Mouse (Mus musculus) embryonic facial prominence, embryonic 11.5 days (tissue): ENCODE measurements around the gene Tcerg1l. TPM values are rescaled to one million over a fixed set of nuclear protein-coding genes. Genes with fewer than 3 reads are reported as not detected.

Experiments used
- ATAC-seq: fragments of 200-750 bp; cut with Nextera tagmentation; replicated peaks from 2 replicates; pipeline ENCODE4 v1.8.0; 2017; ENCODE audit warnings: low read depth; ENCODE audit not compliant: insufficient number of reproducible peaks, low FRiP score, low TSS enrichment
- DNase-seq: peaks from one replicate; pipeline ENCODE4 v3.0.0-alpha.2; 2015; ENCODE audit warnings: low spot score
- H3K27ac ChIP-seq: fragments of 300-500 bp; sonication (generic); replicated peaks from 2 replicates; pipeline ENCODE4 v1.5.1; 2014; ENCODE audit warnings: mild to moderate bottlenecking, low read depth, low read length, control low read depth
- H3K27me3 ChIP-seq: fragments of 300-500 bp; sonication (generic); 2 replicates; pipeline ENCODE4 v1.6.1; 2014; ENCODE audit warnings: mild to moderate bottlenecking, low read length, moderate library complexity, mixed read lengths; ENCODE audit not compliant: control insufficient read depth, insufficient read depth
- H3K36me3 ChIP-seq: fragments of 300-500 bp; sonication (generic); replicated peaks from 2 replicates; pipeline ENCODE4 v1.6.1; 2014; ENCODE audit warnings: low read depth, mild to moderate bottlenecking, low read length, moderate library complexity, mixed read lengths; ENCODE audit not compliant: control insufficient read depth, insufficient read depth
- H3K4me1 ChIP-seq: fragments of 300-500 bp; sonication (generic); 2 replicates; pipeline ENCODE4 v1.6.1; 2014; ENCODE audit warnings: low read length, mixed read lengths; ENCODE audit not compliant: control insufficient read depth, insufficient read depth
- H3K4me2 ChIP-seq: fragments of 300-500 bp; sonication (generic); 2 replicates; pipeline ENCODE4 v1.6.1; 2014; ENCODE audit warnings: low read depth, mild to moderate bottlenecking, control low read depth, low read length, moderate library complexity
- H3K4me3 ChIP-seq: fragments of 300-500 bp; sonication (generic); 2 replicates; pipeline ENCODE4 v1.5.1; 2014; ENCODE audit warnings: low read depth, low read length, control low read depth
- H3K9ac ChIP-seq: fragments of 300-500 bp; sonication (generic); replicated peaks from 2 replicates; pipeline ENCODE4 v1.6.1; 2014; ENCODE audit warnings: mild to moderate bottlenecking, control low read depth, low read length
- H3K9me3 ChIP-seq: fragments of 300-500 bp; sonication (generic); replicated peaks from 2 replicates; pipeline ENCODE4 v1.6.1; 2016; ENCODE audit warnings: mild to moderate bottlenecking, low read length, inconsistent platforms, mixed read lengths; ENCODE audit not compliant: control insufficient read depth
- WGBS: fragments of 180-500 bp; shearing (Covaris S2); extraction: QIAGEN DNeasy Blood & Tissue Kit; methylation state at CpG from one replicate; pipeline ENCODE4 v1.1.7; 2014; 5-methylcytosine and 5-hydroxymethylcytosine counted together
- polyA plus RNA-seq: library from polyadenylated mRNA; unstranded; fragments of >200 nt; fragmentation: Nextera tagmentation; extraction: Ambion mirVana; gene quantifications from 2 replicates; pipeline ENCODE4 v1.2.1, GENCODE M21; 2014

The Tcerg1l gene
- polyA plus RNA-seq, 1 experiment from 2014 or later: 1.5 TPM

DNA sequence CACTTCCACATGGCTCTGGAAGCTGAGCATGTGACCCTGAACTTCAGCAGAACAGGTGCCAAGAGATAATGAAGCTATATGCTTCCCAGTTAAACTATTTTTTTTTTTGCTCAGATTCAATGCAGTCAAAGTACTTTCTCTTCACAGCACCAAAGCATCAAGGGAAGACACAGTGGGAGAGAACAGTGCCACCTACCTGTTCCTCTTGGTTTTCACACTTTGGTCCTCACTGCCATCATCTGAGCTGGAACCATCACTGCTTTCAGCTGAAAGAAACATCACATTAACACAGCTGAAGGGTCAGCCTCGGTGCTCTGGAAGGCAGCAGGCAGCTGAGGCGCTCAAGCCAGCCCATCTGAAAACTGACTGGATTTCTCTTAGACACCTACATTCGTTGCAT is 149.4 kb downstream of the Tcerg1l start:
- Histone ChIP-seq H3K9ac (no peak overlapping the region), H3K4me3 (no peak overlapping the region), H3K36me3 (no peaks in the 10 kb centered on the region), H3K27me3 (no peaks in the 10 kb centered on the region), H3K9me3 (no peaks in the 10 kb centered on the region), H3K27ac (no peak overlapping the region), H3K4me2 (no peak overlapping the region), H3K4me1 (no peaks in the 10 kb centered on the region)
- DNase-seq (no peak), ATAC-seq (no peak)
- WGBS: 76% methylated on average over 3 of the region's 3 CpGs

DNA sequence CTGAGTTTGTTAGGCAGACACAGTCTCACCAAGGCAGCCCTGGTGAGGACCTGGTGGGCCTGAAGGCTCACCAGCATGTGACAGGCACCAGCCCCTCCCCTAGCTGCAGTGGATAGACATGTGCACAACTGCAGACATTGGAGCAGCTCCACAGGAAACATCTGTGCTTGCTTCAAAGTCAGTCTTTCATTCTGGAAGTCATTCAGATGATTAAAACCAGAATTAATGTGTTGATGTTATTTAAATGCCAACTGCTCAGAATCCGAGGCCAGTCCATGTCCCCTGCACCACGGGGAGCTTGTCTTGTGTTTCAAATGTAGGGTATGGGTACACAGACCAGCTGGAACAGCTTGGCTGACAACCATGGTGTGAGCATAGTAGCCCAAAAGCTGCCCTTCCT is 150.8 kb downstream of the Tcerg1l start:
- H3K9ac ChIP-seq: no peak overlapping the region
- ATAC-seq (peak; percentile 70), DNase-seq (peak; percentile 57)
- no peaks in the 10 kb centered on the region for H3K4me1 ChIP-seq
- WGBS: 15% methylated on average over 2 of the region's 2 CpGs
- H3K4me2 ChIP-seq: no peak overlapping the region
- no peaks in the 10 kb centered on the region for H3K36me3 ChIP-seq
- no peak overlapping the region for H3K4me3 ChIP-seq
- no peaks in the 10 kb centered on the region for H3K9me3 ChIP-seq
- no peak overlapping the region for H3K27ac ChIP-seq
- H3K27me3 ChIP-seq: no peaks in the 10 kb centered on the region

DNA sequence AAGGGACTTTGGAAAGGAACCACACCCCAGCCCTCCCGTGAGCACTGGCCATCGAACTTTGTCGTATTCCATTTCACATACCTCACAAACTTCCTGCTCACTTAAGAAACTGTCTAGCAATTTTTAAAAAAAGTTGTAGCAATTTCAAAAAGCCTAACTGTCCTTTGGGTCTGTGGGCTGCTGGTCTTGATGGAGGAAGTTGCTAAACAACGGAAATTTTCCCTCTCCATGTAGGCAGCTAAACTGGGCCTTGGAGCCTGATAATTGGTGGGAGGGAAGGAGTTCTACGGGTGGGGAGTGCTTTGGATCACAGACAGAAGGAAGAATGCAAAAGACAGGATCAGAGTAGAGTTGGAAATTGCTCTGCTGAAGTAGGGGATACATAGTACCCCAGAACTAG is 155.3 kb downstream of the Tcerg1l start:
- no peaks in the 10 kb centered on the region for H3K4me1 ChIP-seq
- WGBS: 81% methylated on average over 5 of the region's 5 CpGs
- H3K4me2 ChIP-seq: no peak overlapping the region
- no peaks in the 10 kb centered on the region for H3K27me3 ChIP-seq
- DNase-seq (no peak), ATAC-seq (no peak)
- no peak overlapping the region for H3K9ac ChIP-seq
- H3K36me3 ChIP-seq: no peaks in the 10 kb centered on the region
- H3K4me3 ChIP-seq: no peak overlapping the region
- H3K9me3 ChIP-seq: no peaks in the 10 kb centered on the region
- no peak overlapping the region for H3K27ac ChIP-seq

DNA sequence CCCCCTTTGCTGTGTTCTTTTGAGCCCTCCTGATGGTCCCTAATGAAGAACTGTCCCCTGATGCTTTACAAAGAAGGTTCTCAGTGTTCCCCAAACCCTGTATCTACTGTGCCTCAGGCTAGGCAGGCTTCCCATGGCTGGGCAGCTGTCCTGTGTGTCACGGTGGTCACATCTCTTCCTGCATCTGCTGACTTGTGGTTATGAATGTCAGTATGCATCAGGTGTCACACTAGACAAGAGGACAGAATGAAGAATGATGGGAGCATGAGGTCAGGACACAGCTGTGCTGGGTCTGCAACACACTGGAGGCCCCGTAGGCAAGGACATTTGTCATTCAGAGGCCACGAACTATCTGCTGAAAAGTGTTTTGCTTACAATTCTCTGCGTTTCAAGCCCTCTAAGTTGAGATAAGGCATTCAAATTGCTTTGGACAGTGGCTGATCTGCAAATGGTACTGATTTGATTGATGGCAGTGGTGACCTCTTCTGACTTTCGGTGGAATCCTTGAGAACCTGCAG is 159.8 kb downstream of the Tcerg1l start:
- ATAC-seq (no peak), DNase-seq (no peak)
- Histone ChIP-seq H3K27me3 (no peaks in the 10 kb centered on the region), H3K9ac (no peak overlapping the region), H3K27ac (no peak overlapping the region), H3K4me3 (no peak overlapping the region), H3K9me3 (no peaks in the 10 kb centered on the region), H3K4me1 (no peaks in the 10 kb centered on the region), H3K4me2 (no peak overlapping the region), H3K36me3 (no peaks in the 10 kb centered on the region)
- WGBS: 54% methylated on average over 5 of the region's 5 CpGs

DNA sequence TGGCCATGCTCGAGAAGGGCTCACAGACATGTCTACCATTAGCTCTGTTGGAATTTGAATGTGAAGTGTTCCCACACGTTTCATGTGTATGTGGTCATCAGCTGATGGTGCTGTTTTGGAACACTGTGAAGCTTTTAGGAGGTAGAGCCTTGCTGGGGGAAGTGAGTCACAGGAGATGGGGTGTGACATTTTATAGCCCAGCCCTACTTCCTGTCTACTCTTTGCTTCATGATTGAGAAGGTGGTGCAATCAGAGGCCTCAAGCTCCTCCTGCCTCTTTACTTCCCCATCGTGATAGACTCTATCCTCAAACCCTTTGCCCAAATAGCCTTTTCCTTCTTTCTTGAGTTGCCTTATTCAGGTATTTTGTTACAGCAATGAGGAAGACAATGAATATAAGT is 173.3 kb downstream of the Tcerg1l start:
- Histone ChIP-seq H3K27ac (no peak overlapping the region), H3K4me3 (no peak overlapping the region), H3K36me3 (no peaks in the 10 kb centered on the region), H3K27me3 (no peaks in the 10 kb centered on the region), H3K4me2 (no peak overlapping the region), H3K9me3 (no peaks in the 10 kb centered on the region), H3K4me1 (no peaks in the 10 kb centered on the region), H3K9ac (no peak overlapping the region)
- ATAC-seq: no peak
- no peak for DNase-seq
- WGBS: 86% methylated on average over 3 of the region's 3 CpGs

DNA sequence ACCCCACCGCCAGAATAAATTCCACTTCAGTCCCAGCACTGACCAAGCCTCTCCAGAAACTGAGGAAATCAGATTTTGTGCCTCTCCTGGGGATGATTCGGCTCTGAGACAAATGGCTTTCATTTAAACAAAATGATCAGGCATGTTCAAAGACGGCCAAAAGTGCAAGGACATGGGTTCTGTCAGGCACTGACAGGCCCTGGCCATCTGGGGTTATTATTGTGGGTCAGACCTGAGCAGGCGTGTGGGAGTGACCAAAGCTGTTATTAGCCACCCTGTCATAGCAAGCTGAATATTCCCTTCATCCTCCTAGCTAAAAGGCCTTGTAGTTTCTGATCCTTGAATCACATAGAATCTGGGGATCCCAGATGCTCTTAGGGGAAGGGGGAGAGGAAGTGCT is 174.6 kb downstream of the Tcerg1l start:
- ATAC-seq (no peak), DNase-seq (no peak)
- Histone ChIP-seq H3K27ac (no peak overlapping the region), H3K4me3 (no peak overlapping the region), H3K4me1 (no peaks in the 10 kb centered on the region), H3K9ac (no peak overlapping the region), H3K27me3 (no peaks in the 10 kb centered on the region), H3K4me2 (no peak overlapping the region), H3K36me3 (no peaks in the 10 kb centered on the region), H3K9me3 (no peaks in the 10 kb centered on the region)
- WGBS: 55% methylated on average over 4 of the region's 4 CpGs

DNA sequence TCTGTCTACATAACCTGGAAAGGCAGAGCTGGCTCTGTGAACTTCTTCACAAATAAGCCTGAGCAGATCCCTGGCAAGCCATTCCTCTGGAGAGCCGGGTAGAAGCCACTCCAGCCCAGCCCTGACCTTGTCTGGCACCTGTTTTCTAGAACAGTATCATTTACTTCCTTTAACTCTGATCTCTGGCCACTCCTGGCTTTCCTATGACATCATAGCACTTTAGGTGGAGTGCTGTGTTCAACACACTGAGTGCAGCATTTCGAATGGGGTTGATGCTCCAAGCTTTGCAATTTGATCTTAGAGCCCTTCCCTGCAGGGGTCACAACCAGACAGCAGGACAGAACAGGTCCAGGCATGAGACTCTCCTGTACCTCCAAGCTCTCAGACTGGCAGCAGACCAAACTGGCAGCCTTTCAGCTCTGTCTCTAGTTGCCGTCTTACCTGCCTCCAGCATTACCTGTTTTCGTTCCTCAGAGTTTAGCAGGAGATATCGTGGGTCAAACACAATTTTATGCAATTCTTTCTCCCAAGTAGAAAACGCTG is 179.9 kb downstream of the Tcerg1l start:
- Histone ChIP-seq H3K4me3 (no peak overlapping the region), H3K9me3 (no peaks in the 10 kb centered on the region), H3K4me2 (no peak overlapping the region), H3K36me3 (no peaks in the 10 kb centered on the region), H3K9ac (no peak overlapping the region), H3K27me3 (no peaks in the 10 kb centered on the region), H3K27ac (no peak overlapping the region), H3K4me1 (no peaks in the 10 kb centered on the region)
- DNase-seq (no peak), ATAC-seq (no peak)
- 66% methylated on average over 6 of the region's 6 CpGs for WGBS

DNA sequence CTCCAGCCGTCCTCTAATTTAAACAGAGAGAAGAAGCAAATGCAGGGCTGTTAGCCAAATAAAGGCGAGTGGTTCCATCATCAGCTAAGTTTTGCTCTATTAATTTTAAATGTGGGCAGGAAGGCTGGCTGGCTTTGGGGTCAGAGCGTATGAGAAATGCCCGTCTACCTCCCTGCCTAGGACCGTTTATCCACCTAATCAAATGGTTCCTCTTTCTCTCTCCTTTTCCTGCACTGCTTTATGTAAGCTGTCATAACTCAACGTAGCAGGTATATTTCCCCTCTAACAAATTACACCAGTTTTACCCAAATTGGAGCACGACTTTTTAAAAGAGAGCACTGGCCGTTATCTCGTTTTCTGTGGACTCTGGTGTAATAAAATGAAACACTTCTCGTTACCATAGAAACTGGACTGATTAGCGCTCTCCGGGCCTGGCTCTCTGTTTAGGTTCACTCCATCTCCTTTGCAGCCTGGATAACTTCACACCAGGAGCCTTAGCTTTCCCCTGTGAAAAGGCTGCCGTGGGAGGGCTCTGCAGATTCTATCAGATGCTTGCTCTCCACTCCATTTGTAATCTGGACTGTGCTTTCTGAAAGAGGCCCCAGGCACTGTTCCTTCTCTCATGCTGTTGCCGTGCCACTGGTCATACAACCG is 182.2 kb downstream of the Tcerg1l start:
- DNase-seq (peak; percentile 38), ATAC-seq (no peak)

More for the DNA sequence above, 182.2 kb downstream of the Tcerg1l start:
- Histone ChIP-seq H3K27ac (no peak overlapping the region), H3K4me2 (no peak overlapping the region), H3K27me3 (no peaks in the 10 kb centered on the region), H3K9ac (no peak overlapping the region), H3K9me3 (no peaks in the 10 kb centered on the region), H3K4me1 (no peaks in the 10 kb centered on the region), H3K36me3 (no peaks in the 10 kb centered on the region), H3K4me3 (no peak overlapping the region)
- 64% methylated on average over 15 of the region's 15 CpGs for WGBS
